Mouse (Mus musculus): ENCODE measurements around the gene Saa3. TPM values are rescaled to one million over a fixed set of nuclear protein-coding genes. Genes with fewer than 3 reads are reported as not detected.
"Not testable (repeated sequence)": the region's sequence is repeated elsewhere in the genome, so short reads cannot be mapped to it uniquely, and the experiment has no call there.

The Saa3 gene
- not detected for total RNA-seq (2021)

- DNase-seq = no peak
- intact Hi-C loops (cut with DNase I) = loop anchor here (5.0 kb wide), 1 partner anchor 57 kb away; no protein-coding TSS in a partner anchor
These were observed at the start of gene Saa3 for GRCm38 (mm10) chr7:46715600-46715999. Saa3 (minus strand) TSS chr7:46715700.

GRCm38 (mm10) chr7:46764672-46765071 is 49.2 kb upstream of the Saa3 start:
- intact Hi-C loops (cut with DNase I) = loop anchor here (10.0 kb wide), 1 partner anchor 120 kb away; no protein-coding TSS in a partner anchor
- no peak for DNase-seq

GRCm38 (mm10) chr7:46762601-46763000 is 47.1 kb upstream of the Saa3 start:
- intact Hi-C loops (cut with DNase I) = loop anchor here (10.0 kb wide), 1 partner anchor 118 kb away; no protein-coding TSS in a partner anchor
- no peak for DNase-seq

- intact Hi-C loops (cut with DNase I) = loop anchor here (10.0 kb wide), 1 partner anchor 116 kb away; no protein-coding TSS in a partner anchor
- no peak for DNase-seq
These were observed 45.7 kb upstream of the Saa3 start for GRCm38 (mm10) chr7:46761049-46761795.

- DNase-seq = no peak
- intact Hi-C loops (cut with DNase I) = no loop called here
These were observed 36.0 kb upstream of the Saa3 start, which contains the start of gene Saa2 for GRCm38 (mm10) chr7:46751490-46751889. Saa2 (plus strand) TSS chr7:46751790.

GRCm38 (mm10) chr7:46748459-46748858 is 33.0 kb upstream of the Saa3 start:
- intact Hi-C loops (cut with DNase I) = no loop called here
- DNase-seq = no peak

GRCm38 (mm10) chr7:46746381-46746780 is 30.9 kb upstream of the Saa3 start:
- intact Hi-C loops (cut with DNase I) = no loop called here
- DNase-seq = no peak

GRCm38 (mm10) chr7:46745816-46746215 is 30.3 kb upstream of the Saa3 start:
- DNase-seq = no peak
- intact Hi-C loops (cut with DNase I) = no loop called here

- DNase-seq; intact Hi-C loops (cut with DNase I): not testable (repeated sequence)
These were observed 27.4 kb upstream of the Saa3 start, which contains the start of gene Saa1 for GRCm38 (mm10) chr7:46742880-46743279. Saa1 (minus strand) TSS chr7:46742980.

- DNase-seq; intact Hi-C loops (cut with DNase I): not testable (repeated sequence)
These were observed 24.5 kb upstream of the Saa3 start for GRCm38 (mm10) chr7:46740041-46740440.

- intact Hi-C loops (cut with DNase I) = no loop called here
- no peak for DNase-seq
These were observed 23.3 kb upstream of the Saa3 start for GRCm38 (mm10) chr7:46738561-46739460.

GRCm38 (mm10) chr7:46734983-46735382 is 19.5 kb upstream of the Saa3 start:
- intact Hi-C loops (cut with DNase I) = no loop called here
- DNase-seq = no peak

- intact Hi-C loops (cut with DNase I) = no loop called here
- DNase-seq = no peak
These were observed 17.0 kb upstream of the Saa3 start, which contains the start of gene Saa4 for GRCm38 (mm10) chr7:46732458-46732857. Saa4 (minus strand) TSS chr7:46732603.

- DNase-seq = no peak
- intact Hi-C loops (cut with DNase I) = no loop called here
These were observed 12.1 kb upstream of the Saa3 start for GRCm38 (mm10) chr7:46727584-46727983.

GRCm38 (mm10) chr7:46724396-46724795 is 8.9 kb upstream of the Saa3 start:
- DNase-seq = no peak
- intact Hi-C loops (cut with DNase I) = no loop called here

GRCm38 (mm10) chr7:46723849-46724248 is 8.3 kb upstream of the Saa3 start:
- no peak for DNase-seq
- intact Hi-C loops (cut with DNase I) = no loop called here

GRCm38 (mm10) chr7:46723354-46723753 is 7.9 kb upstream of the Saa3 start:
- intact Hi-C loops (cut with DNase I) = no loop called here
- no peak for DNase-seq

GRCm38 (mm10) chr7:46720460-46720859 is 5.0 kb upstream of the Saa3 start:
- DNase-seq = peak; percentile 51
- intact Hi-C loops (cut with DNase I) = no loop called here

- no peak for DNase-seq
- intact Hi-C loops (cut with DNase I) = loop anchor here (5.0 kb wide), 1 partner anchor 53 kb away; no protein-coding TSS in a partner anchor
These were observed 4.0 kb upstream of the Saa3 start for GRCm38 (mm10) chr7:46719526-46719925.

GRCm38 (mm10) chr7:46718591-46719270 is 3.2 kb upstream of the Saa3 start:
- DNase-seq = peak; percentile 76
- intact Hi-C loops (cut with DNase I) = loop anchor here (5.0 kb wide), 1 partner anchor 54 kb away; no protein-coding TSS in a partner anchor

Data from left cerebral cortex, postnatal 4 days (tissue).